Mouse (Mus musculus): ENCODE results near the gene Cfh.

DNA sequence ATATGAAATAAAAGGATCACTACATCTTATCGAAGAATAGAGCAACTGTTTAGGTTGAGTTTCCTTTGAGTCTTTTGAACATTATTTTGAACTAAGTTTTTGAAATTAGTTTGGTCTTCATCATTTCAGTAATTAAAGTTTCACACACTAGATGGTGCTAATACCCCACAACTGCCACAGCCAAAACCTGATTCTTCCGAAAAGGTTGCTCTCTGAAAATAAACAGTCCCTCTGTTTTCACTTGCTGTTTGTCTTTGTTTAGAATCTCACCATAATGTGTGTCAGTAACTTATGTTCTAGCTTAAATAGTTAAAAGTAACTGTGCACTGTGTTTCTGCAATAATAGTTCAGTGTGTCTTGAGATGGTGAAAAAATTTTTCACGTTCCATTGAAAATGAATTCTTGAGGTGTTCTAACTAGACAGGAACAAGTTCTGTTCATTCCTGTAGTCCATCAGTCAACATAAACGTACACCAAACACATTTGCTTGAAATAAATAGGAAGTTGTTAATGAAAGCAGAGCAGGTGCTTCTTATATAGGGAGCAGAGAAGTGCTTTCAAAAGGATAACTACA is 11.9 kb downstream of the Cfh start:
- TF ChIP-seq CTCF (IDR thresholded peaks at IDR 0.05; ENCODE audit: low read depth, low read length) = peak; percentile 3
- no peak for TF ChIP-seq EP300 (IDR thresholded peaks at IDR 0.05; ENCODE audit: insufficient read depth, low read depth, low read length)

Measured in ES-Bruce4 (cell line).